Mouse (Mus musculus): Measurements from ENCODE around the gene Cdh23.

DNA sequence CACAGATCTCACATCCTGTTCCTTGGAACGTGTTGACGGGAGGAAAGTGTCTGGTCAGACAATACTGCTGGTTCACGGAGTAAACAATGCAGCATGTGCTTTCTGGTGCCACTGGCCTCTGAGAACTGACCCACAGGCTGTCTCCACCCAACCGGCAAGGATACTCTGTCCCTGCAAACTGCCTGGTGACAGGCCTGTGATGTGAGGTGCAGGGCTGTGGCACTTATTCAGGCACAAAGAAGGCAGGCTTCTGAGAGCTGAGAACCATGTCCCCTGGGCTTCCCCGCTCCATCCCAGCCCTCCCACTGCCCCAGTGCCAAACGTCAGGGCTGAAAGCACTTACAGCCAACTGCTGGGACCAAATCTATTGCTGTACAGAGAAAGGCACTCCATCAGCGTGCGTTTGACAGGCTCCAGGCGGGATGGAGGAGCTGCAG, 137.8 kb downstream of the Cdh23 start:
- no peak for TF ChIP-seq USF1 (IDR thresholded peaks at IDR 0.05; ENCODE audit: low read depth)
- TF ChIP-seq TCF12 (IDR thresholded peaks at IDR 0.05; ENCODE audit: insufficient read depth, poor library complexity, severe bottlenecking), result no peak
- no peak for TF ChIP-seq TCF3 (IDR thresholded peaks at IDR 0.05; ENCODE audit: insufficient read length, low read depth)
- no peak for TF ChIP-seq POLR2A (IDR thresholded peaks at IDR 0.05; ENCODE audit: insufficient read length, low read depth)
- TF ChIP-seq CEBPB (IDR thresholded peaks at IDR 0.05; ENCODE audit: insufficient read depth, poor library complexity, severe bottlenecking), result no peak

Data from myocyte (in vitro differentiated cells).